Mouse (Mus musculus) v-Abl transformed pro-B cells (cell line): Measurements from ENCODE around the gene Pbx2.

Experiments
- in situ Hi-C, 2 experiments: fragments of 400-800 bp; cut with MboI; formaldehyde crosslinking; loops; one replicate each; pipeline ENCODE4 v1.15.1; 2025; ENCODE audit not compliant: unreplicated experiment in 2 of 2

Gene Pbx2

GRCm38 (mm10) chr17:34626773-34627092 is 35.7 kb downstream of the Pbx2 start:
- in situ Hi-C loops, result loop anchor here (5.0 to 25.0 kb wide), 2 partner anchors 86 to 311 kb away; partner anchors contain the start of gene Neu1 (in 1 of the 2)

GRCm38 (mm10) chr17:34627093-34627942 is 36.3 kb downstream of the Pbx2 start:
- in situ Hi-C loops, result loop anchor here (5.0 to 25.0 kb wide), 2 partner anchors 85 to 310 kb away; partner anchors contain the start of gene Neu1 (in 1 of the 2)

GRCm38 (mm10) chr17:34627943-34628643 is 37.0 kb downstream of the Pbx2 start, which contains the start of gene Ppt2:
Gene Ppt2, minus strand, starts transcription at chr17:34628510.
- in situ Hi-C loops, result loop anchor here (5.0 to 25.0 kb wide), 2 partner anchors 84 to 309 kb away; partner anchors contain the start of gene Neu1 (in 1 of the 2)

- in situ Hi-C loops, result loop anchor here (5.0 to 25.0 kb wide), 2 partner anchors 84 to 309 kb away; partner anchors contain the start of gene Neu1 (in 1 of the 2)
Observed at GRCm38 (mm10) chr17:34628644-34628967, 37.5 kb downstream of the Pbx2 start.

- in situ Hi-C loops, result loop anchor here (5.0 to 25.0 kb wide), 2 partner anchors 83 to 308 kb away; partner anchors contain the start of gene Neu1 (in 1 of the 2)
Observed at GRCm38 (mm10) chr17:34629221-34629751, 38.2 kb downstream of the Pbx2 start, which contains the start of gene Prrt1. Gene Prrt1, plus strand, starts transcription at chr17:34629533.

- in situ Hi-C loops, result loop anchor here (5.0 to 25.0 kb wide), 2 partner anchors 82 to 307 kb away; partner anchors contain the start of gene Neu1 (in 1 of the 2)
Observed at GRCm38 (mm10) chr17:34629796-34630603, 38.9 kb downstream of the Pbx2 start.

- in situ Hi-C loops, result loop anchor here in 1 of 2 experiments (25.0 kb wide), 1 partner anchor 306 kb away; the partner anchor contains the start of gene Neu1
Observed at GRCm38 (mm10) chr17:34630761-34631301, 39.8 kb downstream of the Pbx2 start.

GRCm38 (mm10) chr17:34631647-34632046 is 40.6 kb downstream of the Pbx2 start:
- in situ Hi-C loops, result loop anchor here in 1 of 2 experiments (25.0 kb wide), 1 partner anchor 306 kb away; the partner anchor contains the start of gene Neu1

GRCm38 (mm10) chr17:34632261-34632691 is 41.2 kb downstream of the Pbx2 start:
- in situ Hi-C loops, result loop anchor here in 1 of 2 experiments (25.0 kb wide), 1 partner anchor 305 kb away; the partner anchor contains the start of gene Neu1

GRCm38 (mm10) chr17:34635671-34636070 is 44.6 kb downstream of the Pbx2 start:
- in situ Hi-C loops, result loop anchor here in 1 of 2 experiments (25.0 kb wide), 1 partner anchor 302 kb away; the partner anchor contains the start of gene Neu1

GRCm38 (mm10) chr17:34637459-34637858 is 46.4 kb downstream of the Pbx2 start:
- in situ Hi-C loops, result loop anchor here in 1 of 2 experiments (25.0 kb wide), 1 partner anchor 300 kb away; the partner anchor contains the start of gene Neu1

GRCm38 (mm10) chr17:34639461-34640255 is 48.6 kb downstream of the Pbx2 start:
- in situ Hi-C loops, result loop anchor here (10.0 to 25.0 kb wide), 2 partner anchors 275 to 298 kb away; partner anchors contain the start of genes Neu1 (in 1 of the 2) and Slc44a4 (in 1 of the 2)

- in situ Hi-C loops, result loop anchor here (10.0 to 25.0 kb wide), 2 partner anchors 274 to 296 kb away; partner anchors contain the start of genes Neu1 (in 1 of the 2) and Slc44a4 (in 1 of the 2)
Observed at GRCm38 (mm10) chr17:34640778-34641601, 49.9 kb downstream of the Pbx2 start.

GRCm38 (mm10) chr17:34641945-34642344 is 50.9 kb downstream of the Pbx2 start:
- in situ Hi-C loops, result loop anchor here (10.0 to 25.0 kb wide), 2 partner anchors 273 to 295 kb away; partner anchors contain the start of genes Neu1 (in 1 of the 2) and Slc44a4 (in 1 of the 2)

GRCm38 (mm10) chr17:34643379-34643778 is 52.3 kb downstream of the Pbx2 start:
- in situ Hi-C loops, result loop anchor here (10.0 to 25.0 kb wide), 2 partner anchors 271 to 294 kb away; partner anchors contain the start of genes Neu1 (in 1 of the 2) and Slc44a4 (in 1 of the 2)

GRCm38 (mm10) chr17:34643944-34644343 is 52.9 kb downstream of the Pbx2 start:
- in situ Hi-C loops, result loop anchor here (10.0 to 25.0 kb wide), 2 partner anchors 271 to 293 kb away; partner anchors contain the start of genes Neu1 (in 1 of the 2) and Slc44a4 (in 1 of the 2)

- in situ Hi-C loops, result loop anchor here (10.0 to 25.0 kb wide), 2 partner anchors 270 to 293 kb away; partner anchors contain the start of genes Neu1 (in 1 of the 2) and Slc44a4 (in 1 of the 2)
Observed at GRCm38 (mm10) chr17:34644608-34645007, 53.5 kb downstream of the Pbx2 start, which contains the start of gene Fkbpl. Gene Fkbpl, plus strand, starts transcription at chr17:34644764.
